Mouse (Mus musculus) cortical plate, adult 2 months (tissue): ENCODE data around the gene Robo1.

Experiments
- CTCF ChIP-seq: fragments of 200-500 bp; IDR thresholded peaks from 2 replicates; pipeline ENCODE4 v1.5.1; 2011; ENCODE audit warnings: mild to moderate bottlenecking, control low read depth, low read length; ENCODE audit not compliant: insufficient read depth; ENCODE audit errors: extremely low read depth
- POLR2A ChIP-seq: fragments of 200-500 bp; IDR thresholded peaks from 2 replicates; pipeline ENCODE4 v1.6.1; 2011; ENCODE audit warnings: mild to moderate bottlenecking, low read length, control low read depth; ENCODE audit not compliant: insufficient read depth; ENCODE audit errors: extremely low read depth

- TF ChIP-seq CTCF = no peak
- no peak for TF ChIP-seq POLR2A
Measured at GRCm38 (mm10) chr16:72717118-72717802, 409.2 kb downstream of the Robo1 start.
